Mouse (Mus musculus): Measurements from ENCODE around the gene Spns3. TPM values are rescaled to one million over a fixed set of nuclear protein-coding genes. Genes with fewer than 3 reads are reported as not detected.

The Spns3 gene
- polyA plus RNA-seq, 1 experiment from 2014 or later, result 12.2 TPM

GRCm38 (mm10) chr11:72535519-72535918 is 14.8 kb downstream of the Spns3 start:
- no peaks in the 10 kb centered on the region for H3K36me3 ChIP-seq (ENCODE audit: control insufficient read depth, insufficient read depth)
- peaks cover 13% of the 10 kb centered on the region; the same call in 1 of the 2 replicates for H3K4me1 ChIP-seq (replicated peaks; ENCODE audit: control insufficient read depth, insufficient read depth, low read length)
- no peaks in the 10 kb centered on the region for H3K27me3 ChIP-seq (replicated peaks; ENCODE audit: control insufficient read depth, insufficient read depth, low read length)
- no peak overlapping the region for H3K27ac ChIP-seq (ENCODE audit: low read depth, low read length)
- no peaks in the 10 kb centered on the region for H3K9me3 ChIP-seq (ENCODE audit: control insufficient read depth)
- no peak overlapping the region for H3K9ac ChIP-seq (ENCODE audit: low read depth, low read length)
- WGBS, result 81% methylated on average over 3 of the region's 3 CpGs
- H3K4me2 ChIP-seq (replicated peaks; ENCODE audit: low read depth), result no peak overlapping the region
- ATAC-seq, result no peak
- no peak overlapping the region for H3K4me3 ChIP-seq (ENCODE audit: low read depth, low read length)
- TF ChIP-seq CTCF (IDR thresholded peaks at IDR 0.05; ENCODE audit: low read depth), result peak; percentile 68

GRCm38 (mm10) chr11:72532890-72533289 is 17.4 kb downstream of the Spns3 start:
- ATAC-seq, result no peak
- TF ChIP-seq CTCF (IDR thresholded peaks at IDR 0.05; ENCODE audit: low read depth), result no peak
- WGBS, result 87% methylated on average over 3 of the region's 3 CpGs
- H3K4me2 ChIP-seq (replicated peaks; ENCODE audit: low read depth), result no peak overlapping the region
- no peak overlapping the region for H3K9ac ChIP-seq (ENCODE audit: low read depth, low read length)
- H3K27me3 ChIP-seq (replicated peaks; ENCODE audit: control insufficient read depth, insufficient read depth, low read length), result no peaks in the 10 kb centered on the region
- no peaks in the 10 kb centered on the region for H3K9me3 ChIP-seq (ENCODE audit: control insufficient read depth)
- H3K4me3 ChIP-seq (ENCODE audit: low read depth, low read length), result no peak overlapping the region
- no peaks in the 10 kb centered on the region for H3K36me3 ChIP-seq (ENCODE audit: control insufficient read depth, insufficient read depth)
- no peak overlapping the region for H3K27ac ChIP-seq (ENCODE audit: low read depth, low read length)
- H3K4me1 ChIP-seq (replicated peaks; ENCODE audit: control insufficient read depth, insufficient read depth, low read length), result peaks cover 9% of the 10 kb centered on the region; the same call in 1 of the 2 replicates

- Histone ChIP-seq H3K4me3 (ENCODE audit: low read depth, low read length) (no peak overlapping the region), H3K27me3 (replicated peaks; ENCODE audit: control insufficient read depth, insufficient read depth, low read length) (no peaks in the 10 kb centered on the region), H3K9me3 (ENCODE audit: control insufficient read depth) (no peaks in the 10 kb centered on the region), H3K9ac (ENCODE audit: low read depth, low read length) (no peak overlapping the region), H3K4me1 (replicated peaks; ENCODE audit: control insufficient read depth, insufficient read depth, low read length) (no peaks in the 10 kb centered on the region), H3K4me2 (replicated peaks; ENCODE audit: low read depth) (no peak overlapping the region), H3K36me3 (ENCODE audit: control insufficient read depth, insufficient read depth) (no peaks in the 10 kb centered on the region), H3K27ac (ENCODE audit: low read depth, low read length) (no peak overlapping the region)
- no peak for ATAC-seq
- 79% methylated on average over 1 of the region's 1 CpGs for WGBS
- TF ChIP-seq CTCF (IDR thresholded peaks at IDR 0.05; ENCODE audit: low read depth), result peak; percentile 66
These were observed 18.7 kb downstream of the Spns3 start for GRCm38 (mm10) chr11:72531632-72532031.

- no peak for ATAC-seq
- H3K27ac ChIP-seq (ENCODE audit: low read depth, low read length), result no peak overlapping the region
- no peak for TF ChIP-seq CTCF (IDR thresholded peaks at IDR 0.05; ENCODE audit: low read depth)
- no peaks in the 10 kb centered on the region for H3K4me1 ChIP-seq (replicated peaks; ENCODE audit: control insufficient read depth, insufficient read depth, low read length)
- H3K4me3 ChIP-seq (ENCODE audit: low read depth, low read length), result no peak overlapping the region
- H3K9ac ChIP-seq (ENCODE audit: low read depth, low read length), result no peak overlapping the region
- H3K27me3 ChIP-seq (replicated peaks; ENCODE audit: control insufficient read depth, insufficient read depth, low read length), result no peaks in the 10 kb centered on the region
- no peaks in the 10 kb centered on the region for H3K9me3 ChIP-seq (ENCODE audit: control insufficient read depth)
- no peak overlapping the region for H3K4me2 ChIP-seq (replicated peaks; ENCODE audit: low read depth)
- no peaks in the 10 kb centered on the region for H3K36me3 ChIP-seq (ENCODE audit: control insufficient read depth, insufficient read depth)
- 79% methylated on average over 5 of the region's 5 CpGs for WGBS
These were observed 19.2 kb downstream of the Spns3 start for GRCm38 (mm10) chr11:72531144-72531543.

GRCm38 (mm10) chr11:72526190-72526589 is 24.1 kb downstream of the Spns3 start:
- ATAC-seq, result no peak
- Histone ChIP-seq H3K36me3 (ENCODE audit: control insufficient read depth, insufficient read depth) (no peaks in the 10 kb centered on the region), H3K9me3 (ENCODE audit: control insufficient read depth) (no peaks in the 10 kb centered on the region), H3K9ac (ENCODE audit: low read depth, low read length) (no peak overlapping the region), H3K27ac (ENCODE audit: low read depth, low read length) (no peak overlapping the region), H3K4me2 (replicated peaks; ENCODE audit: low read depth) (no peak overlapping the region), H3K27me3 (replicated peaks; ENCODE audit: control insufficient read depth, insufficient read depth, low read length) (no peaks in the 10 kb centered on the region), H3K4me3 (ENCODE audit: low read depth, low read length) (no peak overlapping the region), H3K4me1 (replicated peaks; ENCODE audit: control insufficient read depth, insufficient read depth, low read length) (0 out of 2 replicates have a peak, but pooled peaks cover 4% of the 10 kb centered on the region)
- TF ChIP-seq CTCF (IDR thresholded peaks at IDR 0.05; ENCODE audit: low read depth), result no peak
- 78% methylated on average over 4 of the region's 4 CpGs for WGBS

GRCm38 (mm10) chr11:72523711-72524110 is 26.6 kb downstream of the Spns3 start:
- no peaks in the 10 kb centered on the region for H3K36me3 ChIP-seq (ENCODE audit: control insufficient read depth, insufficient read depth)
- H3K4me2 ChIP-seq (replicated peaks; ENCODE audit: low read depth), result no peak overlapping the region
- WGBS, result 54% methylated on average over 4 of the region's 4 CpGs
- no peak overlapping the region for H3K9ac ChIP-seq (ENCODE audit: low read depth, low read length)
- no peaks in the 10 kb centered on the region for H3K27me3 ChIP-seq (replicated peaks; ENCODE audit: control insufficient read depth, insufficient read depth, low read length)
- TF ChIP-seq CTCF (IDR thresholded peaks at IDR 0.05; ENCODE audit: low read depth), result no peak
- H3K27ac ChIP-seq (ENCODE audit: low read depth, low read length), result no peak overlapping the region
- 0 out of 2 replicates have a peak, but pooled peaks cover 4% of the 10 kb centered on the region for H3K4me1 ChIP-seq (replicated peaks; ENCODE audit: control insufficient read depth, insufficient read depth, low read length)
- ATAC-seq, result no peak
- no peaks in the 10 kb centered on the region for H3K9me3 ChIP-seq (ENCODE audit: control insufficient read depth)
- no peak overlapping the region for H3K4me3 ChIP-seq (ENCODE audit: low read depth, low read length)

DNA sequence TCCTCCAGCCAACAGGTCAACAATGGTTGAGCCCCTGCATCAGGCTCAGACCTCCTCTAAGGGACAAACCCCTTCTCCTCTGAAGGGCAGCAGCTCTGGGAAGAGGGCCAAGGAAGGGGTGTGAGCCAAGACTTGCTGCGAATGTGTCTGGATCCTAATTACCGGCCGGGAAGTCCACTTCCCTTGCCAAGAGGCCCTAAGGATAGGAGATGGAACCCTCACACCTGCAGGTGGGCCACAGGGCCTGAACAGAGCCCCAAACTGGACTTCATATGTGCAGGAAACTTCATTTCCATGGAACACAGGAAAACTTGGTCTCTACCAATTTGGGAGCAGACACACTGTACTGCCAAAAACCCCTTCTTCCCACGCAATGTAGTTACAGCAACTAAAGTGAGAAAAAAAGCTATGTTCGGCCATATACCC is 27.7 kb downstream of the Spns3 start:
- no peaks in the 10 kb centered on the region for H3K9me3 ChIP-seq (ENCODE audit: control insufficient read depth)

More for the DNA sequence above, 27.7 kb downstream of the Spns3 start:
- no peak overlapping the region for H3K4me3 ChIP-seq (ENCODE audit: low read depth, low read length)
- H3K36me3 ChIP-seq (ENCODE audit: control insufficient read depth, insufficient read depth), result no peaks in the 10 kb centered on the region
- H3K9ac ChIP-seq (ENCODE audit: low read depth, low read length), result no peak overlapping the region
- H3K27ac ChIP-seq (ENCODE audit: low read depth, low read length), result no peak overlapping the region
- no peaks in the 10 kb centered on the region for H3K27me3 ChIP-seq (replicated peaks; ENCODE audit: control insufficient read depth, insufficient read depth, low read length)
- 60% methylated on average over 5 of the region's 5 CpGs for WGBS
- ATAC-seq, result no peak
- 0 out of 2 replicates have a peak, but pooled peaks cover 4% of the 10 kb centered on the region for H3K4me1 ChIP-seq (replicated peaks; ENCODE audit: control insufficient read depth, insufficient read depth, low read length)
- H3K4me2 ChIP-seq (replicated peaks; ENCODE audit: low read depth), result no peak overlapping the region
- no peak for TF ChIP-seq CTCF (IDR thresholded peaks at IDR 0.05; ENCODE audit: low read depth)
